Mouse (Mus musculus) heart, embryonic 10.5 days (tissue): ENCODE results near the gene Pla2g6. TPM values are rescaled to one million over a fixed set of nuclear protein-coding genes. Genes with fewer than 3 reads are reported as not detected.

Source experiments
- DNase-seq: peaks from one replicate; pipeline ENCODE4 v3.0.0-alpha.2; 2017; ENCODE audit warnings: low spot score
- H3K27ac ChIP-seq: fragments of 300-500 bp; sonication (generic); 2 replicates; pipeline ENCODE4 v1.5.1; 2016; ENCODE audit warnings: mild to moderate bottlenecking
- H3K27me3 ChIP-seq: fragments of 300-500 bp; sonication (generic); 2 replicates; pipeline ENCODE4 v1.6.1; 2016; ENCODE audit warnings: mild to moderate bottlenecking; ENCODE audit not compliant: poor library complexity, insufficient read depth, severe bottlenecking
- H3K36me3 ChIP-seq: fragments of 300-500 bp; sonication (generic); 2 replicates; pipeline ENCODE4 v1.6.1; 2016; ENCODE audit warnings: mild to moderate bottlenecking, moderate library complexity
- H3K4me1 ChIP-seq: fragments of 300-500 bp; sonication (generic); 2 replicates; pipeline ENCODE4 v1.6.1; 2016; ENCODE audit warnings: mild to moderate bottlenecking
- H3K4me3 ChIP-seq: fragments of 300-500 bp; sonication (generic); 2 replicates; pipeline ENCODE4 v1.5.1; 2016; ENCODE audit warnings: mild to moderate bottlenecking, moderate library complexity
- H3K9me3 ChIP-seq: fragments of 300-500 bp; sonication (generic); 2 replicates; pipeline ENCODE4 v1.6.1; 2016; ENCODE audit warnings: mild to moderate bottlenecking, moderate library complexity
- WGBS: fragments of 180-500 bp; shearing (Covaris S2); methylation state at CpG from one replicate; pipeline ENCODE4 v1.1.7; 2016; 5-methylcytosine and 5-hydroxymethylcytosine counted together
- polyA plus RNA-seq: library from polyadenylated mRNA; unstranded; fragments of >200 nt; fragmentation: Nextera tagmentation; extraction: Ambion mirVana; gene quantifications from 2 replicates; pipeline ENCODE4 v1.2.1, GENCODE M21; 2016

Gene Pla2g6
- polyA plus RNA-seq, 1 experiment from 2014 or later: 17.3 TPM

GRCm38 (mm10) chr15:79254661-79255060 is 73.5 kb downstream of the Pla2g6 start, which contains the start of gene Slc16a8:
TSS of gene Slc16a8 (minus strand) at chr15:79254761.
- no peak for DNase-seq
- 22% methylated on average over 3 of the region's 3 CpGs for WGBS
- H3K4me3 ChIP-seq: no peak within 1 kb of the TSS
- H3K27ac ChIP-seq: no peak within 1 kb of the TSS
- H3K27me3 ChIP-seq: peaks cover 76% of the 10 kb centered on the region
- peaks cover under 1% of the 10 kb centered on the region; the same call in 1 of the 2 replicates for H3K36me3 ChIP-seq
- H3K4me1 ChIP-seq: peaks cover 38% of the 10 kb centered on the region
- no peaks in the 10 kb centered on the region for H3K9me3 ChIP-seq

GRCm38 (mm10) chr15:79252580-79252979 is 75.6 kb downstream of the Pla2g6 start:
- 28% methylated on average over 24 of the region's 24 CpGs for WGBS
- no peak for DNase-seq
- H3K9me3 ChIP-seq: no peaks in the 10 kb centered on the region
- H3K4me3 ChIP-seq: peak overlapping the region; percentile 61
- H3K27me3 ChIP-seq: peaks cover 67% of the 10 kb centered on the region
- peak overlapping the region; percentile 84 for H3K27ac ChIP-seq
- peaks cover 21% of the 10 kb centered on the region for H3K36me3 ChIP-seq
- H3K4me1 ChIP-seq: peaks cover 40% of the 10 kb centered on the region

- Histone ChIP-seq H3K27ac (peak overlapping the region; percentile 84), H3K27me3 (peaks cover 67% of the 10 kb centered on the region), H3K4me3 (peak overlapping the region; percentile 61), H3K36me3 (peaks cover 26% of the 10 kb centered on the region), H3K4me1 (peaks cover 40% of the 10 kb centered on the region), H3K9me3 (no peaks in the 10 kb centered on the region)
- whole genome bisulfite sequencing: 2% methylated on average over 60 of the region's 61 CpGs
- DNase-seq: no peak
These were observed 76.3 kb downstream of the Pla2g6 start for GRCm38 (mm10) chr15:79251781-79252491.

- WGBS: 47% methylated on average over 7 of the region's 7 CpGs
- peak overlapping the region; percentile 84 for H3K27ac ChIP-seq
- no peak overlapping the region for H3K4me3 ChIP-seq
- peaks cover 34% of the 10 kb centered on the region for H3K36me3 ChIP-seq
- no peak for DNase-seq
- H3K27me3 ChIP-seq: peaks cover 67% of the 10 kb centered on the region
- H3K9me3 ChIP-seq: no peaks in the 10 kb centered on the region
- H3K4me1 ChIP-seq: peaks cover 40% of the 10 kb centered on the region
These were observed 77.0 kb downstream of the Pla2g6 start for GRCm38 (mm10) chr15:79251168-79251567.

- Histone ChIP-seq H3K4me1 (peaks cover 40% of the 10 kb centered on the region), H3K27ac (no peak overlapping the region), H3K27me3 (peaks cover 62% of the 10 kb centered on the region), H3K36me3 (peaks cover 43% of the 10 kb centered on the region), H3K4me3 (no peak overlapping the region), H3K9me3 (no peaks in the 10 kb centered on the region)
- WGBS: 80% methylated on average over 2 of the region's 2 CpGs
- DNase-seq: no peak
These were observed 78.0 kb downstream of the Pla2g6 start for GRCm38 (mm10) chr15:79250236-79250635.

- no peaks in the 10 kb centered on the region for H3K9me3 ChIP-seq
- H3K27me3 ChIP-seq: peaks cover 13% of the 10 kb centered on the region; the same call in 1 of the 2 replicates
- H3K36me3 ChIP-seq: peaks cover 69% of the 10 kb centered on the region
- no peak for DNase-seq
- 83% methylated on average over 3 of the region's 3 CpGs for WGBS
- no peak overlapping the region for H3K27ac ChIP-seq
- peaks cover 28% of the 10 kb centered on the region for H3K4me1 ChIP-seq
- H3K4me3 ChIP-seq: no peak overlapping the region
These were observed 82.9 kb downstream of the Pla2g6 start for GRCm38 (mm10) chr15:79245321-79245720.

- 65% methylated on average over 7 of the region's 7 CpGs for WGBS
- peaks cover 28% of the 10 kb centered on the region for H3K4me1 ChIP-seq
- DNase-seq: no peak
- H3K9me3 ChIP-seq: no peaks in the 10 kb centered on the region
- H3K27ac ChIP-seq: peak overlapping the region; percentile 87
- peaks cover 4% of the 10 kb centered on the region; the same call in 1 of the 2 replicates for H3K27me3 ChIP-seq
- H3K4me3 ChIP-seq: peak overlapping the region; percentile 22; the same call in 1 of the 2 replicates
- peaks cover 76% of the 10 kb centered on the region for H3K36me3 ChIP-seq
These were observed 83.9 kb downstream of the Pla2g6 start for GRCm38 (mm10) chr15:79244071-79244893.

- H3K4me3 ChIP-seq: peak overlapping the region; percentile 15; the same call in 1 of the 2 replicates
- no peaks in the 10 kb centered on the region for H3K27me3 ChIP-seq
- peaks cover 28% of the 10 kb centered on the region for H3K4me1 ChIP-seq
- peaks cover 76% of the 10 kb centered on the region for H3K36me3 ChIP-seq
- DNase-seq: peak; percentile 99
- H3K9me3 ChIP-seq: no peaks in the 10 kb centered on the region
- H3K27ac ChIP-seq: peak overlapping the region; percentile 78
- whole genome bisulfite sequencing: 18% methylated on average over 10 of the region's 10 CpGs
These were observed 84.8 kb downstream of the Pla2g6 start for GRCm38 (mm10) chr15:79243234-79244042.

- Histone ChIP-seq H3K36me3 (peaks cover 76% of the 10 kb centered on the region), H3K4me1 (peaks cover 23% of the 10 kb centered on the region), H3K4me3 (no peak overlapping the region), H3K9me3 (no peaks in the 10 kb centered on the region), H3K27me3 (no peaks in the 10 kb centered on the region), H3K27ac (peak overlapping the region; percentile 78)
- DNase-seq: no peak
- 67% methylated on average over 13 of the region's 13 CpGs for WGBS
These were observed 85.5 kb downstream of the Pla2g6 start for GRCm38 (mm10) chr15:79242574-79243233.

GRCm38 (mm10) chr15:79238036-79238435 is 90.2 kb downstream of the Pla2g6 start:
- peaks cover 6% of the 10 kb centered on the region for H3K4me1 ChIP-seq
- H3K36me3 ChIP-seq: peaks cover 77% of the 10 kb centered on the region
- no peak overlapping the region for H3K27ac ChIP-seq
- no peak for DNase-seq
- WGBS: 89% methylated on average over 6 of the region's 6 CpGs
- no peaks in the 10 kb centered on the region for H3K27me3 ChIP-seq
- H3K9me3 ChIP-seq: no peaks in the 10 kb centered on the region
- H3K4me3 ChIP-seq: no peak overlapping the region
